Comparison of ENCODE assay signal across 11 mouse cellular contexts in the genomic region with DNA sequence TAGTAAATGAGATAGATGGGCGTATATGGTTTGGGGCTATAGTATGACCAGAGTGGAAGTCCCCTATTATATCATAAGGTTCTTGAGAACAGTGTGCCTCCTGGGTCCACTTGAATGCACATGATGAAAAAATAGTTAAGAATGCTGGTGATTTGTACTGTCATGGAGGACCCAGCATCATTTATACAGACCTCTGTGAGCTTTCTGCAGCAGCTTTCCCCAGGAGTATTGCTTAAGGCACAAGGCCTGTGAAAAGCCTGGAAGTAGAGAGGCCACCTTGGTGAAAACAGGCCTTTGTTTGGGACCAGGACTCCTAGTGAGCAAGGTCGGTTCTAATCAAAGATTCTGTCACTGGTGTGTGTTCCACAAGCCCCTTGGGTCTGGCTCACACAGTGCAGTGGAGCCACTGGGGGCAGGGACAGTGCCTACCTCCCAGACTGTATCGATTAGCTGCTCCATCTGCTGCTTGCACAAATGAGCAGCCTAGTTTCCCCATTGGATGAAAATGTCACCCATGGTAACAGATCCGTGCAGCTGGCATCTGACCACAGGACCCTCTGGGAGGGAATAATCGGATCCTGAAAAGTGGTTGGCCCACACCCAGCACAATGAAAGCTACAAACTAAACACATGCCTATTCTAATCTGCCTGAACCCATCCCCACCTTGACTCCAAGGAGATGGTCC.
A peak's percentile ranks its signal among the peaks of the same experiment; 100 is the strongest.
DNase-seq lines count a peak whose midpoint lies in the region; ATAC-seq lines count a peak whose summit lies in the region.
"Had no signal": no experiment of that assay in that cellular context is flagged by ENCODE, and none has a peak within 500 bp of the region (broad histone marks: within the 10 kb centered on the region; RNA-seq: fewer than 3 reads in every experiment).

No protein-coding gene starts in this region.

- H3K9me3 ChIP-seq in hindbrain, embryonic 11.5 days (ENCODE audit: control insufficient read depth, low read length): no peaks in the 10 kb centered on the region
- no peaks in the 10 kb centered on the region for H3K9me3 ChIP-seq in limb, embryonic 11.5 days (ENCODE audit: control insufficient read depth, low read length)
- H3K9me3 ChIP-seq in neural tube, embryonic 14.5 days (ENCODE audit: control insufficient read depth, low read length): no peaks in the 10 kb centered on the region
- H3K9me3 ChIP-seq: limb, embryonic 15.5 days had no signal

- WGBS in hindbrain, embryonic 11.5 days: 33% methylated on average over 5 of the region's 5 CpGs
- WGBS in limb, embryonic 11.5 days: 45% methylated on average over 5 of the region's 5 CpGs
- 26% methylated on average over 5 of the region's 5 CpGs for WGBS in neural tube, embryonic 14.5 days

- DNase-seq in cerebellum, postnatal 14 days: peak; percentile 18 to 40
- no peak for DNase-seq in cerebellum, adult 9-10 months
- peak; percentile 59 for DNase-seq in hindbrain, embryonic 11.5 days (ENCODE audit: low spot score)
- peak; percentile 34 for DNase-seq in limb, embryonic 11.5 days (ENCODE audit: low spot score)
- DNase-seq in spleen, adult 12 weeks (ENCODE audit: low spot score): no peak
- no peak for DNase-seq in spleen, postnatal 36 days (ENCODE audit: low spot score in 2 of 2)
- no peak for DNase-seq in adrenal gland, postnatal 14 days
- DNase-seq: lung, postnatal 4 days had no signal

- no peak overlapping the region for H3K9ac ChIP-seq in hindbrain, embryonic 11.5 days (ENCODE audit: low read depth, low read length)
- no peak overlapping the region for H3K9ac ChIP-seq in limb, embryonic 11.5 days (ENCODE audit: low read length)
- H3K9ac ChIP-seq in neural tube, embryonic 14.5 days (replicated peaks; ENCODE audit: low read depth, low read length): no peak overlapping the region
- H3K9ac ChIP-seq: limb, embryonic 15.5 days had no signal

- H3K36me3 ChIP-seq in hindbrain, embryonic 11.5 days (ENCODE audit: control insufficient read depth, insufficient read depth, low read length): no peaks in the 10 kb centered on the region
- H3K36me3 ChIP-seq in limb, embryonic 11.5 days (ENCODE audit: control insufficient read depth, insufficient read depth, low read length): no peaks in the 10 kb centered on the region
- no peaks in the 10 kb centered on the region for H3K36me3 ChIP-seq in neural tube, embryonic 14.5 days (ENCODE audit: control insufficient read depth, insufficient read depth, low read length)
- H3K36me3 ChIP-seq: limb, embryonic 15.5 days had no signal

- H3K27me3 ChIP-seq in hindbrain, embryonic 11.5 days (ENCODE audit: control insufficient read depth, insufficient read depth, low read length): no peaks in the 10 kb centered on the region
- H3K27me3 ChIP-seq in limb, embryonic 11.5 days (ENCODE audit: control insufficient read depth, insufficient read depth, low read length): no peaks in the 10 kb centered on the region
- H3K27me3 ChIP-seq in neural tube, embryonic 14.5 days (ENCODE audit: control insufficient read depth, insufficient read depth, low read length): no peaks in the 10 kb centered on the region
- H3K27me3 ChIP-seq: limb, embryonic 15.5 days had no signal

- peak overlapping the region; percentile 70 for H3K27ac ChIP-seq in hindbrain, embryonic 11.5 days (ENCODE audit: low read depth, low read length)
- no peak overlapping the region for H3K27ac ChIP-seq in limb, embryonic 11.5 days (replicated peaks; ENCODE audit: low read depth, low read length)
- H3K27ac ChIP-seq in neural tube, embryonic 14.5 days (ENCODE audit: low read depth, low read length): peak overlapping the region; percentile 62
- H3K27ac ChIP-seq: limb, embryonic 15.5 days; stomach, postnatal 0 days had no signal

- no peak overlapping the region for H3K4me3 ChIP-seq in hindbrain, embryonic 11.5 days (ENCODE audit: low read depth, low read length)
- H3K4me3 ChIP-seq in limb, embryonic 11.5 days (ENCODE audit: low read depth, low read length): no peak overlapping the region
- H3K4me3 ChIP-seq in neural tube, embryonic 14.5 days (ENCODE audit: low read depth, low read length): no peak overlapping the region
- H3K4me3 ChIP-seq: limb, embryonic 15.5 days had no signal

- no peak overlapping the region for H3K4me2 ChIP-seq in hindbrain, embryonic 11.5 days (replicated peaks; ENCODE audit: low read depth, low read length)
- H3K4me2 ChIP-seq in limb, embryonic 11.5 days (ENCODE audit: low read depth, severe bottlenecking): no peak overlapping the region
- H3K4me2 ChIP-seq in neural tube, embryonic 14.5 days (ENCODE audit: low read depth, low read length): no peak overlapping the region
- H3K4me2 ChIP-seq: limb, embryonic 15.5 days had no signal

- ATAC-seq in hindbrain, embryonic 11.5 days (ENCODE audit: low FRiP score): peak; percentile 92
- ATAC-seq in limb, embryonic 11.5 days (ENCODE audit: insufficient number of reproducible peaks, low FRiP score, low TSS enrichment, low read depth): no peak
- peak; percentile 81; the same call in 1 of the 2 replicates for ATAC-seq in neural tube, embryonic 14.5 days (ENCODE audit: low read depth)

- peaks cover 5% of the 10 kb centered on the region; the same call in 1 of the 2 replicates for H3K4me1 ChIP-seq in hindbrain, embryonic 11.5 days (replicated peaks; ENCODE audit: control insufficient read depth, insufficient read depth, low read length)
- H3K4me1 ChIP-seq in limb, embryonic 11.5 days (ENCODE audit: control insufficient read depth, insufficient read depth, low read length): 0 out of 2 replicates have a peak, but pooled peaks cover 3% of the 10 kb centered on the region
- H3K4me1 ChIP-seq in neural tube, embryonic 14.5 days (ENCODE audit: control insufficient read depth, insufficient read depth, low read length): 0 out of 2 replicates have a peak, but pooled peaks cover 3% of the 10 kb centered on the region
- H3K4me1 ChIP-seq: limb, embryonic 15.5 days had no signal

Comparison
In these comparisons a context has a peak if more than half of its experiments do, and no peak if none do; other contexts are left out.
1. DNase-seq: peak in cerebellum, postnatal 14 days (2 of 2), hindbrain, embryonic 11.5 days (single experiment) and limb, embryonic 11.5 days (single experiment); none in cerebellum, adult 9-10 months (single experiment), spleen, adult 12 weeks (single experiment), spleen, postnatal 36 days (0 of 2) and adrenal gland, postnatal 14 days (single experiment).